Mouse (Mus musculus) frontal cortex, postnatal 14 days (tissue): ENCODE results near the gene Psmb11.
A peak's percentile ranks its signal among the peaks of the same experiment; 100 is the strongest.
"Not testable (repeated sequence)": the region's sequence is repeated elsewhere in the genome, so short reads cannot be mapped to it uniquely, and the experiment has no call there.

Source experiments
- DNase-seq, 2 experiments: peaks; one replicate each; pipeline ENCODE4 v3.0.0; 2022; ENCODE audit warnings: low spot score in 2 of 2

Gene Psmb11

DNA sequence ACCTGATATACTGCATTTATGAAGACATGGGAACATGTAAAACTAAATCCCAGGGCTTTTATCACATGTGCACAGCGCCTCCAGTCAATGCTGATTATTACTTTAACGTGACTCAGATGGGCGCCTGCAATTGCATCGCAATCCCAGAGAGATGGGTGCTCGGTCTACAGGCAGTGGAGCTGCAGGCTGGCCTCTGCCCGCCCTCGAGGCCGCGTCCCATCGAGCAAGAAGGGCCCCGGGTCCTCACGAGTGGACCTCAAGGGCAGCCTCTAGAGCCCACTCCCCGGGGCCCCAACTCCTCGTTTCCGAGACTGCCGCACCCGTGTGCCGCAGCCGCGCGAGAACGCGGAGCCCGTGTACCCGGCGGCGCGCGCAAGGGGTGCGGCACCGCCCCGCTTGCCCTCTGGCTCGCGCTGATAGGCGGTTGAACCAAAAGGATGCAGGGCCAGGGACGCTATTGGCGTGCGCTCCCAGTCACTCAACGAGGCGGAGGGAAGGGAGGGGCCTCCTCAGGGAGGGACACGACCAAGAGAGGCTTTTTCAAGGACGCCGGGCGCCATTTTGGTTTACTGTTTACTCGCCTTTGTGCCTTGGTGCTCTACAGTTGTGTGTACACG lies 18.1 kb upstream of the Psmb11 start:
- peak; percentile 93 to 94 for DNase-seq

DNA sequence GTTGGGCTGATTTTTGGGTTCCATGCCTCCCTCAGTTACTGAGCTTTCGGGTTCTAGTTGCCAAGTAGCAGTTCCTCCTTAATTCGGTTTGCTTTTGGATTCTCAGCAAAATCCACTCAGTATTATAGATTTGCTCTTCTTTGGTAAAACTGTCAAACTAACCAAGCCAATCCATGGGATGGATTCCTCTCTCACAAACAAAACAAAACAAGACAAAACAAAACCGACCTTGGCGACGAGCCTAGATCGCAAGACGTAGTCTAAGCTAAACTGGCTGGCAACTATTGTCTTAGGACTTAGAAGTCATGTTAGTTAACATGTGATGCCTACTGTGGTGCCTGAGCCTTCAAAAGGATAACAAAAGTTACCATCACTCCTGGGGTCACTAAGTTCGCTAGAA lies 17.5 kb upstream of the Psmb11 start:
- DNase-seq = no peak

DNA sequence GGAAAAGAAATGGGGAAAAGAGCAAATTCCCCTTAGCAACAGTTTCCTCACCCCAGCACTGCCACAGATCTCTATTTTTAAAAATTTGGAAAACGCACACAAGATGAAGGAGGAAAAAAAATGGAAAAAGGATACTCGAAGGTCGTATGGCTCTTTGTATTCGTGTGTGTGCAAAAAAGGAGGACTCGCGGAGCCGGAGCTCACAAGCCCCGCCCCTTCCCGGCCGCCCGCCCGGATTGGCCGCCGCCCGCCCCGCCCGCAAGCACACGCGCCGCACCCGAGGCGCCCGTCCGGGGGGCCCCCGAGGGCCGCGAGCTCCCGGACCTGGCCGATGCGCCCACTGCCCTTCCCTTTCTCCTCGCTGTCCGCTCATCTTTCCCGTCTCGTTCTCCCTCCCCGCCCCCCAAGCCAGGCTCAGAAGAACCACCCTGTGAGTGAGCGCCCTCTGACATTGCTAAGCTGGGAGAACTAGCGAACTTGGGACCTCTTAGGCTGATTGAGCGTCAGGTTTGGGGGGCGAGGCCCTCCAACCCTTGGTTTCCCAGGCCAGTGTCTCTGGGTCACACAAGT lies 15.4 kb upstream of the Psmb11 start, which contains the start of gene 4931414P19Rik:
4931414P19Rik (minus strand) TSS at position 242 of the 570 bp plus-strand sequence.
- peak; percentile 42 to 51 for DNase-seq

DNA sequence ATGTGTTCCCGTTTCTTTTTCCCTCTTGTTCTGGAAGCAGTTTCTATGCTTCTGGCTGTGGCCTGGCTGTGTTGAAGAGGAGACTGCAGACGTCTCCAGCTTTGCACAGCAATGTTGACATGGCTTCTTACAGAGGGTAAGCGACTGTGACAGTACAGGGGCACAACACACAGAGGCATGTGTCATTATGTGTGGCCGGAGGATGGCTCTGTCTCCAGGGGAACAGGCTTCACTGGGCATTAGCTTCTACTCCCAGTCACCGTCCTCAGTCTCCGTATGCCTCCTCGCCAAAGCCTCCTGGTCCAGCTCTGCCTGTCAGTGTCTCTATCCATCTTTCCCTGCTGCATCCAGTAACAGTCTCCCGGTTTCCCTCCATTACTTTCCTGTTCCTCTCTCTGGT lies 14.0 kb upstream of the Psmb11 start:
- no peak for DNase-seq

DNA sequence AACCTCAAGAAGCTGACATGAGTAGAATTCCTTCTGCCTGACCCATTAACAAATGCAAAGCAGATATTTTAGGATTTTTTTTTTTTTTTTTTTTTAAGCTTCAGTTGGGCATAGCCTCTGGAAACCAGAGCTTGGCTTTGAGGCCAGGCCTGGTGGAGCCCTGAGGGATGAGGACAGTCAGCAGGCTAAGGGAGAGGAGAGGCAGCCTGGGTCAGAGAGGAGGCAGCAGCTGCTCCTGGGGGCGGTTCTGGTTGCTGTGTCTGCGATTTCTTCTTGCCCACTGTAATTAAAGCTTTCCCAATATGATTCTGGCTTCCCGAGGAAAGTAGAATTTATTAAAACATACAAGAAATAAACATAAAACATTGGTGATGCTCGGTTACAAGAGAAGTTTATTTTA lies 12.0 kb upstream of the Psmb11 start:
- no peak for DNase-seq

DNA sequence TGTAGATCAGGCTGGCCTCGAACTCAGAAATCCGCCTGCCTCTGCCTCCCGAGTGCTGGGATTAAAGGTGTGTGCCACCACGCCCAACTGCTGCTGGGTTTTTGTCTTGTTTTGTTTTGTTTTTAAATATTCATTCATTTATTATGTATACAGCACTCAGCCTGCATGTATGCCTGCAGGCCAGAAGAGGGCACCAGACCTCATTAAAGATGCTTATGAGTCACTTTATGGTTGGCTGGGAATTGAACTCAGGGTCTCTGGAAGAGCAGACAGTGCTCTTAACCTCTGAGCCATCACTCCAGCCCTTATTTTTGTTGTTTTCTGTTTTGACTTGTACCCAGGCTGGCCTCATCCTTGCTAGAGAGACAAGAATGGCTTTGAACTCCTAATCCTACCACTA lies 11.3 kb upstream of the Psmb11 start:
- no peak for DNase-seq

DNA sequence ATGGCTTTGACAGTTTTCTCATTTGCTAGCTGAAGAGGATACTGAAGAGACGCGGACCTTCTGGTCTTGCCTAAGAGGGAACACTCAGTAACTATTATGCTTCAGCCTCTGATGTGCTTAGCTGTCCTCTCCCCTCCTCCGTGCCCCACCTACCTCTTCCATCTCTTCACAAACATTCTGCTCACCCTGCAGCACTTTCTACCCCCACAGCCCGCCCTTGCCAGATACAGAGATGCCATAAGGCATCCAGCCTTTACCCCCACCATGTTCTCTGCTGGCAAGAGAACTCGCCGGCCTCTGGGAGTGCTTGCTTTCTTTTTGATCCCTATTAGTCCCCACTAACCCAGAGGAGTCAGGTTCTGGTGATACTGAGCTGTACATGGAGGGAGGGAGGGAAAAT lies 10.6 kb upstream of the Psmb11 start:
- DNase-seq = no peak

DNA sequence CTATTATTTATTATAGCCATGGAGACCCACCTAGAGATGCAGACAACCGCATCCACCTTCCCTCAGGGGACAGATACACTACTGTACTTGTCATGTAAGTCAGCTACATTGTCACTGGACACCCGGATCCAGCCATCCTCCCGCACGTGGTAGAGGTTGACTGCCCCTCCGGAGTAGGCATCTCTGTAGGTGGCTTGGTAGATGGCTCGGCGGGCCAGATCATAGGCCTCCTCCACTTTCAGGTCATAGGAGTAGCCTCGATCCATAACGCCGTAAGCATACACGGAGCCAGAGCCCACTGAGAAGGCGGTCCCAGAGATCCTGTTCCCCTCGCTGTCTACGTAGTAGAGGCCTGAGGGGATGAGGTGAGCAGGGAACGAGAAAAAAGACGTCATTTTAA lies 7.1 kb upstream of the Psmb11 start:
- DNase-seq = not testable (repeated sequence)

DNA sequence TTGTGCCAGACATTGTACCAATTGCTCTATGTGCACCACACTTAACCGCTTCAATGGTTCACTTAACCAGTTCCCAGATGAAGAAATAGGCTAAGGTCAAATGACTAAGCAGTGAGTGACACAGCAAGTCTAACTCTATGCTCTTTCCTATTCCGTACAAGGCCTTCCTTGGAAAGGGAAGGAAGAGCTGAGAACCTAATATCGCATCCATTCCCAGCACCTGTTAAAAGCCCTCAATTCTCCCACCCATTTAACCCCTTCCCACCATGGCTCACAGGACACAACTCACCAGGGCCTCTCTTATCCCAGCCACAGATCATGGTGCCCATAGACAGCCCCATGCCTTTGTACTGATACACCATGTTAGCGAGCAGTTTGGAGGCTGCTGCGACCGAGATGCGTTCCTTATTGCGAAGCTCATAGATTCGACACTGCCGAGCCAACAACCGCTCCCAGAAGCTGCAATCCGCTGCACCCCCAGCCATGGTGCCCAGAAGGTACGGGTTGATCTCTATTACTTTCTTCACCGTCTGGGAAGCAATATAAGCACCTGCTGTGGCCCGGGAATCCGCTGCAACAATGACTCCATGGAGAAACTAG lies 4.9 kb upstream of the Psmb11 start:
- no peak for DNase-seq

DNA sequence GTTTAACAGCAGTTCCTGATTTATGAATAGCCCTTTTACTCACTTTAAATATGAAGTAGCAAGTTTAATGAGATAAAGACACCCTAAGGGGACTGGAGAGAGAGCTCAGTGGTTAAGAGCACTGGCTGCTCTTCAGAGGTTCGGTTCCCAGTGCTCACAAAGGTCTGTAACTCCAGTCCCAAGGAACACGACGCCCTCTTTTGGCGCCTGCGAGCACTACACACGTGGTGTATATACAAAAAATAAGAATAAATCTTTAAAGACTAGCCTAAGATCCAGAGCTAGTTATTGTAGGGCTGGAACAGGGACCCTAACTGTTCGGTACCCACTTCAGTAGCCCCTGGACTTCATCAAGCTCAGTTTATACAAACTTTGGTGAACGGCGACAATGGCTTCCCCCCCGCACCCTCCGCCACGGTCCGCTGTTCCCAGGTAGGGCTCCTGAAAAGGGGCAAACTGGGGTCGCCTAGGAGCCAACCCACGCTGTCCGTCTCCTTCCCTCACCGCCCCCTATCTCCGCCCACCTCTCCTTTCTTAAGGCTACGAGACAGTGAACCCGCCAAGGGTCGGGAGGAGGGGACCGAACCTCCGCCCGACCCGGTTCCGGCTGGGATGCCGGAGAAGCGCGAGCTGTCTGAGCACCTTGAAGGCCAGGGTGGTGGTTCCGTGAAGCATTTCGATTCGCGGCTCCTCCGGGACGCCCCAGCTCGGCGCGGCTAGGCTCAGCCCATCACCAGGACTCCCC lies 3.9 kb upstream of the Psmb11 start:
- DNase-seq = no peak

DNA sequence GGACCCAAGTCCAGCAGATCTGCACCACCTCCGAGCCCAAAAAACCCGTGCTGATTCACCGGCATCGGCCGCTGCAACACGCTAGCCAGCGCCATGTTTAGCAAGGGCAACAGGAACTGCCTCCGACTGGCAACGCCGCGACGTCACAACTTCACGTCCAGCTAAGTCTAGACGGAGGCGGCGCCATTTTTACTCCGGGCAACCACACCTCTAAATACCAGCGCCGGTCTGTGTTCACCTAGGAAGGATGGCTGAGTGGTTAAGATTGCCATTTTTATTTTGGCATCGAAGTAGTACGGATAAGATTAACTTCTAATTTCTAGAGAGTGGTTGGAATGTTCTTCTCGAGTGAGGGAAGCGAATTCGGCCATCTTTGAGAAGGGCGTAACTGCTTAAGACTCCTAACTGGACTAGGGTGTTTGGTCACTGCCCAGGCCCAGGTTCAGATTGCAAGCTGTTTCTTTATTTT lies 3.3 kb upstream of the Psmb11 start, which contains the start of gene Psmb5:
Psmb5 (minus strand) TSS at position 126 of the 469 bp plus-strand sequence.
- peak; percentile 85 to 86 for DNase-seq

DNA sequence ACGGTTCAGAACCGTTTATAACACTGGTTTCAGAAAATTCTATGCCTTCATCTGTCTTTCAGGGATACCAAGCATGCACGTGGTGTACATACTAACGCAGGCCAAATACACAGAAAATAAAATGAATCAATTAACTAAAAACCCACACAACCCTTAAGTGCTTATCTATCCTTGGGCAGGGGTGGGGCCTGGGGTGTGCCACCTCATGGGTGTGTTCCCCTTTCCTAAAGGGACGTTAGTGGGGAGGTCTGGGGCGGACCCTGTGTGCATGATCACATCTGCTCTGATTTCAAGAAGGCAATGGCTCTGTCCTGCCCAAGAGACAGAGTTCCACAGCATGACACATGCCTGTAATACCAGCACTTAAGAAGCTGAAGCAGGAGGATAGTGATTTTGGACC lies 2.1 kb downstream of the Psmb11 start:
- DNase-seq = no peak

DNA sequence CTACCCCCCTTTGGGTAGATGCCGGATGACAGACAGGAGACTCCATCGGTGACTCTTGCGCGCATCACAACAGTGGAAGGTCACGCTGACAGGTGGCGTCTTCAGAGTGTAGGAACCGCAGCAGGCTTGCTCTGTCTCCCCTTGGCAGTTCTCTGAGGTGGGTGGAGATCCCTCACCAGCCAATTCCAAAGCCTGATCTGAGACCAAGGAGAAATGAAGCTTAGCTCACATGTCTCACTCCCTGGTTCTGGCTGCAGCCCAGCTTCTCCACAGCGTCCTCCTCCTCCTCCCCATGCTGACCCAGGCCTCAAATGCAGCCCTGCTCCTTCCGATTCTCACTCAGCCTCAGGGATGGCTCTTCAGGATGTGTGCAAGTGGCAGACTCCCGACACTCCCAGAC lies 3.7 kb downstream of the Psmb11 start:
- DNase-seq = no peak

DNA sequence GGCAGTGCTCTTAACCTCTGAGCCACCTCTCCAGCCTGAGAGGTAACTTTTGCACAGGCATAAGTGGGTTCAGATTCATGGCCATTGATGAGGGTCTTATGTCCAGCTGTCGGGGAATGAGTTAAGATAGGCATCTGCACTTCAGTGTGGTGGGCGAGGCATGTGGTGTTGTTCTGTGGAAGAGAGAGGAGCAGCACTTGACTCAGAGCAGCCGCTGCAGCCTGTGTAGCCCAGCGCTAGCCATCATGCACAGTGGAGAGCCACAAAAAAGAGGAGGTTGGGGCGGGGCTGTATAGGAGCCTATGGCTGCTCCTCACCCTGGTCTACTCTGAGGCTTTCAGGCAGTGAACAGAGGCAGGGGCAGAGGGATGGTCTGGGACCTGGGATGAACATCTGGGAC lies 6.9 kb downstream of the Psmb11 start:
- DNase-seq = no peak

DNA sequence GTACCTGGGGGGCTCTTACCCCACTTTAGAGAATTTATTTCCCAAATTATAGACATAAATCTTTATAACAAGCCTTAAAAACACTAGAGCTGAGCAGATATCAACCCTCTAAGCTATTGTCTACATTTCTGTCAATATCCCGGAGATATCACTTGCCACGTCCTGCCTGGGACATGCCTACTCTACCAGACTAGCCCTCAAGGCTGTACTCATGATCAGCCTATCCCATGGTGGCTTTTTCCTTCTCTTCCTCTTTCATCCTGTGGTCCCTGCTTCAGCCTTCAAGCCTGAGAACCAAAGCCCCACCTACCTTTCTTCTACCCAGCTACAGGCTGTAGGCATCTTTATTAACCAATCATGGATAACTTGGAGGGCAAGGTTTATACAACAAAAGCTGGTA lies 8.6 kb downstream of the Psmb11 start:
- DNase-seq = no peak

DNA sequence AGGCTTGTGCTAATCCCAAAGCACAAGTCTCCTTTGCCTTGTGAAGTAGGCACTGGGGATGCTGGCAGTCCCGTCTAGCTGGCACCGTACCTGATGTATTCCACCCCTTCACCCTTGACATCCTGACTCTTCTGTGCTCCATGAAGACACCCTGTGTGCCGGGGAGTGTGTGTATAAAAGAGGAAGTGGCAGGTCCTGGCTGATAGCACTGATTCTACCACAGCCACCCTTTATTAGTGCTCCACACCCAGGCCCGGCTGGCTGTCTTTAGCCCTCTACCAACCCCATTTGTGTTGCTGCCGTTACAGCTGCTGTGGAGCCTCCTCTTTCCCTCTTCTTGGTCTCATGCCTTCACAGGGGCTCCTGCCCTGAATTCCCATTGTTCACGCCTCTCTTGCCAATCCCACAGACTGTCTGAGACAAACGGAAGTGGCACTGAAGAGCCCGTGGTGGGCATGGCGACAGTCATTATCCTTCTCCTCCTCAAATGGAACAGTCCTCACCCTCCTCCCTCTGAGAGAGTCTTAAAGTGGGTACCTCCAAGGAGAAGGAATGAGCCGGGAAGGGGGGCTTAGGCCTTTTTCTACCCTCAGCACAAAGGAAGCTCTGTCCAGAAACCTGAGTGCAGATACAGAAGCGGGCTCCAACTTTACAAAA lies 9.5 kb downstream of the Psmb11 start:
- DNase-seq = no peak

DNA sequence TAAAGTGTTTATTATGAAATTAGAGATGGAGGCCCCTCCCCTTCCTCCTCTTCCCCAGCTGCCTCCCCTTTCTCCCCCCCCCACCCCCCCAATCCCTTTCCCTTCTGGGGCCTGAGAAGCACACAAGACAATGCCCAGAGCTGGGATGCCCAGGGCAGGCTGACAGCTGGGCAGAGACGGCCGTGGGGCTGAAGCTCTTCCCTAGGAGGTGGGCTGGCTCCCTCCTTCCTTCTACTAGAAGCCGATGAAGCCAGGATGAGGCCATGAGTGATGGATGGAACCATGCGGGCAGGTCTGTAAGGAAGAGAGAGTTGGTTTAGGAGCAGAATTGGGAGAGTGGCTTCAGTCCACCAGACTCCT lies 10.0 kb downstream of the Psmb11 start:
- DNase-seq = no peak

DNA sequence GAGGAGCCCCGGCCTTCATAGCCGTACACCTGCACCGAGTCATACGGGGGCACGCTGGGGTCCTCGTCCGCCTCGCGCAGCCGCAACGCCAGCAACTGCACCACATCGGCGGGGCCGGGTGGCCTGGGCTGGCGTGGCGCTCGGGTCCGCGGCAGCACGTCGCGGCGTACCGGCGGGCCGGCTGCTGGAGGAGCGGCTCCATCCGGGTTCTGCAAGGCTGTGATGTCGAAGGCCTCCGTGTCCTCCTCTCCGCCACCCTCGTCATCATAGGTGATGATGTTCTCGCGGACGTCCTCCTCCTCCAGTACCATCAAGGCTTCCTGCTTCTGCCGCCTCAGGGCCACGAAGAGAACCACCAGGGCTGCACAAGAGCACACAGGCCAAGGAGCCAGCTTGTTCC lies 11.0 kb downstream of the Psmb11 start:
- DNase-seq = no peak

DNA sequence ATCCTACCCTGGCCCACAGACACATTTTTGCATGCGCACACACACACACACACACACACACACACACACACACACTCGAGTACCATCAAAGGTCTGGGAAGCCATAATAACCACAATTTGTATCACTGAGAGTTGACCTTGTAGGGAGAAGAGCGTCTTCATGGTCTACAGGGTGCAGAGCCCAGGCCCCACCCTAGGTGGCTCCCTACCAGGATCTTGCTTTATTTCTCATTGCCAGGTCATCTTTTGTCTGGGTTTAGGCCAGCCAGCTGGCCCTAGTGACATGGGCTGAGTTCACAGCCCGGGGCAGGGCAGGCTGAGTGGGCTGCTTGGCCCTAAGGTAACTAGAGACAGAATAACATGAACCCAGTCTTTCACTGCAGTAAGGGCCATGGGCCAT lies 12.9 kb downstream of the Psmb11 start:
- no peak for DNase-seq

DNA sequence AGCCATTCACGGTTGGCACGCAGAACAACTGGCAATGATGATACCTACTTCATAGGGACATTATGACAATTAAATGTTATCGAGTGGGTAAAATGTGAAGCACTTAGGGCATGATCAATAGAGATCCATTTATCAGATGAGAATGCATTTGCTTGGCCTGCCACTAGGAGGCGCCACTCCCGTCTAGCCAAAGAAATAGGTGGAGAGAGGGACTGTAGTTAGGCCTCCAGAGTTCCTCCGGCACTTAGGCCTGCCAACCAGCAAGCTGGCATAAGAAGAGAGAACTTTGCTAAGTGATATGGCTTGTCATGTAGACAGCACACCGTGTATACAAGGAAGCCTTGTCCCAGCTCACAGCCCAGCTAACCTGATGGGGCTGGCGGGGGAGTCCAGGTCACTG lies 15.7 kb downstream of the Psmb11 start:
- no peak for DNase-seq

DNA sequence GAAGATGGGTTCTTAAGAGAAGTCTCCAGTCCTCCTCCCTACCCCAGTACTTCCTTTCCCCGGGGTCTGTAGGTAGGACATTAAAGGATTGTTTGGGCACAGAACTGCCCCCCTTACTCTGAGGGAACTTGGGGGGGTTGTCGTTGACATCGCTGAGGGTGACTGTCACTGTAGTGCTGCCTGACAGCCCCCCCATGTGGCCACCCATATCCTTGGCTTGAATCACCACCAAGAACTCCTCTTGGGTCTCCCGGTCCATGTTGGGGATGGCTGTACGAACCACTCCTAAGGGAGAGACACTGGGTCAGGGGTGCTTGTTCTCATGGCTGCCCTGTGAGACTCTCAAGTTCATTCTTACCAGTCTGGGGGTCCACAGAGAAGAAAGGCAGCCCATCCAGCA lies 17.0 kb downstream of the Psmb11 start:
- no peak for DNase-seq

DNA sequence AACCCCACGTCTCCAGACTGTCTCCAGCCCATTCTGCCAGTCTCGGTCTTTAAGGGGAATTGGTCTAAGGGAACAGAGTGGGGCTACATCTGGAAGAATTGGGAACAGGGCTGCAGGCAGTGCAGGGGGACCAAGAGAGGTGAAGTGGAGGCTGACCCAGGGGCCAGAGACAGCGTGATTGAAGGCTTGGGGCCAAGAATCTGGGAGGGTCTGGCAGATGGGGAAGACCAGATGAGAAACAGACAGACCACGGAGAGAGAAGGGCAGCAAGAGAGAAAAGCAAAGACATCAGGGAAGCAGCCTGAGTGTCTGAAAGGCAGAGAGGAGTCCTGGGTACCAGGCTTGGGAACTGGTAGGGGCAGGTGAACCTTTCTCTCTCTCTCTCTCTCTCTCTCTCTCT lies 18.9 kb downstream of the Psmb11 start:
- DNase-seq = no peak
